Mouse (Mus musculus) lung, embryonic 15.5 days (tissue): ENCODE measurements around the gene Tesk1. TPM values are rescaled to one million over a fixed set of nuclear protein-coding genes. Genes with fewer than 3 reads are reported as not detected.

Experiments
- polyA plus RNA-seq: library from polyadenylated mRNA; unstranded; fragments of >200 nt; fragmentation: Nextera tagmentation; extraction: Ambion mirVana; gene quantifications from 2 replicates; pipeline ENCODE4 v1.2.1, GENCODE M21; 2015

The Tesk1 gene
- polyA plus RNA-seq, 1 experiment from 2014 or later = 8.5 TPM

Other genes with a start within 250 kb of the Tesk1 start
- gene Atp8b5, start 174.8 kb upstream of the Tesk1 start, polyA plus RNA-seq = 0.24 and 0.29 TPM in 2 replicates
- gene Rusc2, start 60.0 kb upstream of the Tesk1 start, polyA plus RNA-seq = 13.0 and 14.0 TPM in 2 replicates
- gene Fam166b, start 12.8 kb upstream of the Tesk1 start, polyA plus RNA-seq = 0.14 and 0.25 TPM in 2 replicates
- 1.8 and 3.1 TPM in 2 replicates for gene Cd72, start 12.7 kb downstream of the Tesk1 start, polyA plus RNA-seq
- 0.14 and 1.2 TPM in 2 replicates for gene Sit1, start 41.8 kb downstream of the Tesk1 start, polyA plus RNA-seq
- gene Ccdc107, start 51.0 kb downstream of the Tesk1 start, polyA plus RNA-seq = 67.4 and 70.1 TPM in 2 replicates
- gene Arhgef39, start 57.8 kb downstream of the Tesk1 start, polyA plus RNA-seq = 48.8 and 54.0 TPM in 2 replicates
- gene Car9, start 65.0 kb downstream of the Tesk1 start, polyA plus RNA-seq = 4.7 and 6.1 TPM in 2 replicates
- 198 and 216 TPM in 2 replicates for gene Tpm2, start 81.8 kb downstream of the Tesk1 start, polyA plus RNA-seq
- 62.7 and 63.2 TPM in 2 replicates for gene Creb3, start 120.4 kb downstream of the Tesk1 start, polyA plus RNA-seq
- gene Tln1, start 120.8 kb downstream of the Tesk1 start, polyA plus RNA-seq = 97.9 and 98.2 TPM in 2 replicates
- 23.7 and 32.2 TPM in 2 replicates for gene Rgp1, start 136.8 kb downstream of the Tesk1 start, polyA plus RNA-seq
- gene Gba2, start 136.9 kb downstream of the Tesk1 start, polyA plus RNA-seq = 19.0 and 21.1 TPM in 2 replicates
- 0.77 and 1.5 TPM in 2 replicates for gene Msmp, start 142.6 kb downstream of the Tesk1 start, polyA plus RNA-seq
- gene Npr2, start 190.0 kb downstream of the Tesk1 start, polyA plus RNA-seq = 9.6 and 10.6 TPM in 2 replicates
- 3.9 TPM in 2 replicates for gene Spag8, start 211.7 kb downstream of the Tesk1 start, polyA plus RNA-seq
- 110 and 114 TPM in 2 replicates for gene Hint2, start 214.5 kb downstream of the Tesk1 start, polyA plus RNA-seq
- 4.2 and 4.9 TPM in 2 replicates for gene Tmem8b, start 227.0 kb downstream of the Tesk1 start, polyA plus RNA-seq
- 2.1 and 2.3 TPM in 2 replicates for gene Fam221b, start 227.2 kb downstream of the Tesk1 start, polyA plus RNA-seq